Mouse (Mus musculus): Measurements from ENCODE around the gene Slc25a53. TPM values are rescaled to one million over a fixed set of nuclear protein-coding genes. Genes with fewer than 3 reads are reported as not detected.

Slc25a53 gene
- total and polyA plus RNA-seq, 2 experiments = 0.81 to 1.6 TPM

DNA sequence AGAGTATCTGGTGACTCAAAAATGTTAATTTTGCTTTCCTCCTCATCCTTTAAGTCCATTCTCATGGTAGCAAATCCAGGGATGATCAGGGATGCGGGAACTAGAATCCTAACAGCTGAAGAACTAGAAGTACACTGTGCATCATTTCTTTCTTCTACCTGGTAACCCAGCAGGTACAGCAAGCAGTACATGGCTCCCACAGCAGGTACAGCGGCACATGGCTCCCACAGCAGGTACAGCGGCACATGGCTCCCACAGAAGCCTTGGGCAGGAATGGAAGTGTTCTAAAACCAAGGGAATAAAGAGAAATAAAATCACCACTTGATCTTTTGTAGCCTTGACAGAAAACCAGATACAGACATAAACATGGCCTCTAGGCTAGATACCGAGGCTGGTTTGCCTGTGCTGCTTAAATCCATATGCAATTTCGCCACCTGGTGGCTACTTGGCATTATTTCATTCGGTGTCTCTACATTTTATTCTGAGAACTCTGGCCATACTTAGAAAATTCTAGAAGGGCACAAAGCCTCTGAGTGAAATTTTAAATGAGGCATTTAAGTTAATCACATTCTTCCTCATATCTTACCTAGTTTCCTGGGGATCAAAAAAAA lies 22.9 kb downstream of the Slc25a53 start:
- H3K79me2 ChIP-seq (ENCODE audit: control insufficient read depth, insufficient read depth, low read length) = no peaks in the 10 kb centered on the region
- no peaks in the 10 kb centered on the region; the same call in 1 of the 2 replicates for H3K36me3 ChIP-seq (ENCODE audit: control insufficient read depth, insufficient read depth, low read length)
- no peak overlapping the region for H3K9ac ChIP-seq (ENCODE audit: low read depth, low read length)
- H3K4me1 ChIP-seq (ENCODE audit: control insufficient read depth, insufficient read depth, low read length) = no peaks in the 10 kb centered on the region
- no peaks in the 10 kb centered on the region for H3K27me3 ChIP-seq (ENCODE audit: control insufficient read depth, insufficient read depth, low read length)
- DNase-seq (ENCODE audit: extremely low read depth, low read depth, low spot score) = peak; percentile 48
- H3K4me3 ChIP-seq (ENCODE audit: insufficient read depth, low read depth, low read length) = no peak overlapping the region
- 52% methylated on average over 6 of the region's 6 CpGs for WGBS
- TF ChIP-seq POLR2A (IDR thresholded peaks at IDR 0.05; ENCODE audit: extremely low read depth, insufficient read depth, low read length) = no peak
- peak; percentile 25; the same call in 1 of the 2 replicates for TF ChIP-seq CTCF (IDR thresholded peaks at IDR 0.05; ENCODE audit: low read depth, low read length)
- no peak overlapping the region for H3K27ac ChIP-seq (replicated peaks; ENCODE audit: insufficient read depth, low read depth, low read length)

- 79% methylated on average over 2 of the region's 2 CpGs for WGBS
- H3K27me3 ChIP-seq (ENCODE audit: control insufficient read depth, insufficient read depth, low read length) = no peaks in the 10 kb centered on the region
- no peak overlapping the region for H3K4me3 ChIP-seq (ENCODE audit: insufficient read depth, low read depth, low read length)
- no peaks in the 10 kb centered on the region for H3K4me1 ChIP-seq (ENCODE audit: control insufficient read depth, insufficient read depth, low read length)
- DNase-seq (ENCODE audit: extremely low read depth, low read depth, low spot score) = no peak
- no peak for TF ChIP-seq POLR2A (IDR thresholded peaks at IDR 0.05; ENCODE audit: extremely low read depth, insufficient read depth, low read length)
- TF ChIP-seq CTCF (IDR thresholded peaks at IDR 0.05; ENCODE audit: low read depth, low read length) = no peak
- no peaks in the 10 kb centered on the region for H3K36me3 ChIP-seq (ENCODE audit: control insufficient read depth, insufficient read depth, low read length)
- no peak overlapping the region for H3K9ac ChIP-seq (ENCODE audit: low read depth, low read length)
- no peak overlapping the region for H3K27ac ChIP-seq (replicated peaks; ENCODE audit: insufficient read depth, low read depth, low read length)
- no peaks in the 10 kb centered on the region for H3K79me2 ChIP-seq (ENCODE audit: control insufficient read depth, insufficient read depth, low read length)
Measured at GRCm38 (mm10) chrX:136996256-136996655, 41.8 kb downstream of the Slc25a53 start.

- Histone ChIP-seq H3K4me1 (ENCODE audit: control insufficient read depth, insufficient read depth, low read length) (no peaks in the 10 kb centered on the region), H3K36me3 (ENCODE audit: control insufficient read depth, insufficient read depth, low read length) (no peaks in the 10 kb centered on the region), H3K27ac (replicated peaks; ENCODE audit: insufficient read depth, low read depth, low read length) (no peak overlapping the region), H3K27me3 (ENCODE audit: control insufficient read depth, insufficient read depth, low read length) (no peaks in the 10 kb centered on the region), H3K79me2 (ENCODE audit: control insufficient read depth, insufficient read depth, low read length) (no peaks in the 10 kb centered on the region), H3K4me3 (ENCODE audit: insufficient read depth, low read depth, low read length) (no peak overlapping the region), H3K9ac (ENCODE audit: low read depth, low read length) (no peak overlapping the region)
- WGBS = 42% methylated on average over 14 of the region's 14 CpGs
- DNase-seq (ENCODE audit: extremely low read depth, low read depth, low spot score) = no peak
- no peak for TF ChIP-seq CTCF (IDR thresholded peaks at IDR 0.05; ENCODE audit: low read depth, low read length)
- TF ChIP-seq POLR2A (IDR thresholded peaks at IDR 0.05; ENCODE audit: extremely low read depth, insufficient read depth, low read length) = no peak
Measured at GRCm38 (mm10) chrX:136993641-136994040, 44.5 kb downstream of the Slc25a53 start.

GRCm38 (mm10) chrX:136992978-136993547 lies 45.0 kb downstream of the Slc25a53 start, which contains the start of gene Zcchc18:
TSS of gene Zcchc18 (plus strand) at chrX:136993155.
- WGBS = 4% methylated on average over 25 of the region's 26 CpGs
- no peak for DNase-seq (ENCODE audit: extremely low read depth, low read depth, low spot score)
- no peak within 1 kb of the TSS for H3K9ac ChIP-seq (ENCODE audit: low read depth, low read length)

GRCm38 (mm10) chrX:136992191-136992965 lies 45.7 kb downstream of the Slc25a53 start:
- H3K79me2 ChIP-seq (ENCODE audit: control insufficient read depth, insufficient read depth, low read length) = no peaks in the 10 kb centered on the region
- DNase-seq (ENCODE audit: extremely low read depth, low read depth, low spot score) = no peak
- H3K27ac ChIP-seq (replicated peaks; ENCODE audit: insufficient read depth, low read depth, low read length) = no peak overlapping the region
- H3K27me3 ChIP-seq (ENCODE audit: control insufficient read depth, insufficient read depth, low read length) = no peaks in the 10 kb centered on the region
- no peak overlapping the region for H3K9ac ChIP-seq (ENCODE audit: low read depth, low read length)
- peak overlapping the region; percentile 33; the same call in 1 of the 2 replicates for H3K4me3 ChIP-seq (ENCODE audit: insufficient read depth, low read depth, low read length)
- TF ChIP-seq CTCF (IDR thresholded peaks at IDR 0.05; ENCODE audit: low read depth, low read length) = no peak
- no peak for TF ChIP-seq POLR2A (IDR thresholded peaks at IDR 0.05; ENCODE audit: extremely low read depth, insufficient read depth, low read length)
- no peaks in the 10 kb centered on the region for H3K36me3 ChIP-seq (ENCODE audit: control insufficient read depth, insufficient read depth, low read length)
- no peaks in the 10 kb centered on the region for H3K4me1 ChIP-seq (ENCODE audit: control insufficient read depth, insufficient read depth, low read length)
- WGBS = 14% methylated on average over 19 of the region's 19 CpGs

More at GRCm38 (mm10) chrX:136992978-136993547, 45.0 kb downstream of the Slc25a53 start, which contains the start of gene Zcchc18:
- Histone ChIP-seq H3K4me1 (ENCODE audit: control insufficient read depth, insufficient read depth, low read length) (no peaks in the 10 kb centered on the region), H3K27me3 (ENCODE audit: control insufficient read depth, insufficient read depth, low read length) (no peaks in the 10 kb centered on the region), H3K27ac (replicated peaks; ENCODE audit: insufficient read depth, low read depth, low read length) (no peak within 1 kb of the TSS), H3K79me2 (ENCODE audit: control insufficient read depth, insufficient read depth, low read length) (no peaks in the 10 kb centered on the region), H3K4me3 (ENCODE audit: insufficient read depth, low read depth, low read length) (peak within 1 kb of the TSS; percentile 33; the same call in 1 of the 2 replicates), H3K36me3 (ENCODE audit: control insufficient read depth, insufficient read depth, low read length) (no peaks in the 10 kb centered on the region)
- TF ChIP-seq CTCF (IDR thresholded peaks at IDR 0.05; ENCODE audit: low read depth, low read length) (no peak), POLR2A (IDR thresholded peaks at IDR 0.05; ENCODE audit: extremely low read depth, insufficient read depth, low read length) (no peak)
